Mouse (Mus musculus) CH12.LX (cell line): Measurements from ENCODE around the gene Gm10428. TPM values are rescaled to one million over a fixed set of nuclear protein-coding genes. Genes with fewer than 3 reads are reported as not detected.

Source experiments
- DNase-seq: peaks from one replicate; pipeline ENCODE4 v3.0.0-alpha.2; 2013; ENCODE audit errors: extremely low read depth
- H3K27ac ChIP-seq: 2 replicates; pipeline ENCODE4 v1.5.1; 2012; ENCODE audit warnings: low read depth, mild to moderate bottlenecking, control low read depth, moderate library complexity; ENCODE audit not compliant: insufficient read depth
- H3K27me3 ChIP-seq: replicated peaks from 2 replicates; pipeline ENCODE3; 2012; ENCODE audit warnings: inconsistent platforms
- H3K36me3 ChIP-seq, 2 experiments: replicated peaks in 1 of 2; 2 replicates each; pipeline versions ENCODE3 to v1.6.1; 2012; ENCODE audit warnings: inconsistent platforms in 1 of 2, low read length in 1 of 2, mild to moderate bottlenecking in 1 of 2, mixed read lengths in 1 of 2, moderate library complexity in 1 of 2; ENCODE audit not compliant: control insufficient read depth in 1 of 2, insufficient read depth in 1 of 2
- H3K4me1 ChIP-seq, 2 experiments: 2 replicates each; pipeline ENCODE4 v1.6.1; 2012; ENCODE audit warnings: inconsistent platforms in 1 of 2, moderate library complexity in 1 of 2; ENCODE audit not compliant: insufficient read depth in 2 of 2, control insufficient read depth in 1 of 2
- H3K4me2 ChIP-seq: 2 replicates; pipeline ENCODE4 v1.6.1; 2012; ENCODE audit warnings: low read depth, mild to moderate bottlenecking, control low read depth; ENCODE audit not compliant: poor library complexity, insufficient read depth, severe bottlenecking
- H3K4me3 ChIP-seq, 3 experiments: fragments of 150-350 bp in 1 of 3; sonication (generic) in 1 of 3; replicated peaks in 1 of 3; 2 replicates each; pipeline versions ENCODE3 to v1.5.1; 2011 to 2012; ENCODE audit warnings: low read depth in 2 of 3, low read length in 2 of 3, mild to moderate bottlenecking in 2 of 3, moderate library complexity in 2 of 3, control low read depth in 1 of 3, improper control_type of control experiment in 1 of 3, inconsistent platforms in 1 of 3, mixed read lengths in 1 of 3; ENCODE audit not compliant: poor library complexity in 1 of 3
- H3K79me2 ChIP-seq: replicated peaks from 2 replicates; pipeline ENCODE4 v1.6.1; 2012; ENCODE audit warnings: mild to moderate bottlenecking, moderate library complexity; ENCODE audit not compliant: control insufficient read depth, poor library complexity, insufficient read depth, severe bottlenecking; ENCODE audit errors: extremely low read depth
- H3K9ac ChIP-seq: 2 replicates; pipeline ENCODE4 v1.6.1; 2012; ENCODE audit warnings: low read depth, mild to moderate bottlenecking, control low read depth, moderate library complexity; ENCODE audit not compliant: insufficient read depth
- H3K9me3 ChIP-seq: replicated peaks from 2 replicates; pipeline ENCODE3; 2012; ENCODE audit warnings: low read length, inconsistent platforms, mixed read lengths
- CTCF ChIP-seq, 2 experiments: IDR thresholded peaks in 1 of 2; conservative IDR thresholded peaks in 1 of 2; 2 replicates each; pipeline ENCODE4 v1.5.1; 2011 to 2012; ENCODE audit warnings: low read depth in 2 of 2, low read length in 2 of 2, improper control_type of control experiment in 1 of 2, inconsistent platforms in 1 of 2, mild to moderate bottlenecking in 1 of 2, moderate library complexity in 1 of 2
- ELF1 ChIP-seq: IDR thresholded peaks from 2 replicates; pipeline ENCODE4 v1.6.1; 2014; ENCODE audit warnings: low read depth, mild to moderate bottlenecking, inconsistent platforms, low read length, improper control_type of control experiment
- EP300 ChIP-seq: IDR thresholded peaks from 2 replicates; pipeline ENCODE4 v1.6.1; 2011; ENCODE audit warnings: low read length, improper control_type of control experiment
- MAX ChIP-seq: IDR thresholded peaks from 2 replicates; pipeline ENCODE4 v1.6.1; 2011; ENCODE audit warnings: low read length, improper control_type of control experiment
- MAZ ChIP-seq: IDR thresholded peaks from 2 replicates; pipeline ENCODE4 v1.6.1; 2012; ENCODE audit warnings: low read depth, mild to moderate bottlenecking, inconsistent platforms, low read length, improper control_type of control experiment, moderate library complexity
- MEF2A ChIP-seq: IDR thresholded peaks from 2 replicates; pipeline ENCODE4 v1.6.1; 2014; ENCODE audit warnings: low read depth, mild to moderate bottlenecking, inconsistent platforms, low read length, improper control_type of control experiment, borderline replicate concordance
- NELFE ChIP-seq: IDR thresholded peaks from 2 replicates; pipeline ENCODE4 v1.6.1; 2011; ENCODE audit warnings: low read depth, low read length, improper control_type of control experiment
- POLR2AphosphoS2 ChIP-seq: IDR thresholded peaks from 2 replicates; pipeline ENCODE4 v1.6.1; 2011; ENCODE audit warnings: low read depth, low read length, improper control_type of control experiment
- RCOR1 ChIP-seq: conservative IDR thresholded peaks from 2 replicates; pipeline ENCODE4 v1.6.1; 2012; ENCODE audit warnings: low read depth, mild to moderate bottlenecking, inconsistent platforms, low read length, improper control_type of control experiment
- SMC3 ChIP-seq: IDR thresholded peaks from 2 replicates; pipeline ENCODE4 v1.6.1; 2011; ENCODE audit warnings: low read depth, low read length, improper control_type of control experiment
- TBP ChIP-seq: conservative IDR thresholded peaks from 2 replicates; pipeline ENCODE4 v1.6.1; 2011; ENCODE audit warnings: low read depth, low read length, improper control_type of control experiment
- UBTF ChIP-seq: IDR thresholded peaks from 2 replicates; pipeline ENCODE4 v1.6.1; 2012; ENCODE audit warnings: low read depth, mild to moderate bottlenecking, inconsistent platforms, low read length, improper control_type of control experiment, moderate library complexity
- USF1 ChIP-seq: IDR thresholded peaks from 2 replicates; pipeline ENCODE4 v1.6.1; 2014; ENCODE audit warnings: low read depth, mild to moderate bottlenecking, inconsistent platforms, low read length, improper control_type of control experiment
- USF2 ChIP-seq: conservative IDR thresholded peaks from 2 replicates; pipeline ENCODE4 v1.6.1; 2011; ENCODE audit warnings: low read depth, low read length, improper control_type of control experiment
- ZC3H11A ChIP-seq: IDR thresholded peaks from 2 replicates; pipeline ENCODE4 v1.6.1; 2012; ENCODE audit warnings: low read depth, mild to moderate bottlenecking, inconsistent platforms, low read length, improper control_type of control experiment
- ZMIZ1 ChIP-seq: IDR thresholded peaks from 2 replicates; pipeline ENCODE4 v1.6.1; 2012; ENCODE audit warnings: low read depth, mild to moderate bottlenecking, inconsistent platforms, low read length, improper control_type of control experiment
- ZNF384 ChIP-seq: IDR thresholded peaks from 2 replicates; pipeline ENCODE4 v1.6.1; 2012; ENCODE audit warnings: low read depth, low read length, improper control_type of control experiment, inconsistent platforms
- dilution Hi-C: fragments of 300-500 bp; cut with MboI; formaldehyde crosslinking; loops from 2 replicates; pipeline ENCODE4 v1.14.3; 2020; ENCODE audit warnings: low sequenced_read_pairs; ENCODE audit not compliant: extremely low pct_unique_long_range_greater_than_20kb, extremely low pct_ligation_motif_present
- in situ Hi-C: fragments of 300-500 bp; cut with MboI; formaldehyde crosslinking; loops from 3 replicates; pipeline ENCODE4 v1.14.3; 2019; ENCODE audit warnings: low sequenced_read_pairs, low pct_ligation_motif_present, low pct_unique_long_range_greater_than_20kb, mixed read lengths
- polyA plus RNA-seq: library from polyadenylated mRNA; unstranded; fragments of >175 nt; gene quantifications from 2 replicates; pipeline ENCODE4 v1.2.1, GENCODE M21; 2012; ENCODE audit warnings: low read depth; ENCODE audit not compliant: insufficient read length
- total RNA-seq, 2 experiments: library from RNA; depleted of rRNA; stranded (reverse); fragments of 300-350 nt in 1 of 2; fragments of >200 nt in 1 of 2; gene quantifications; 2 replicates each; pipeline ENCODE4 v1.2.3; 2012 to 2014

Gm10428 gene
- total and polyA plus RNA-seq, 3 experiments = not detected

- Histone ChIP-seq H3K79me2 (no peaks in the 10 kb centered on the region), H3K4me1 (peaks cover 3 to 14% of the 10 kb centered on the region in 2 experiments; a peak in 3 of 4 replicates), H3K4me3 (no peak overlapping the region), H3K9me3 (peaks cover 3% of the 10 kb centered on the region), H3K4me2 (no peak overlapping the region), H3K27me3 (peaks cover 19% of the 10 kb centered on the region), H3K36me3 (no peaks in the 10 kb centered on the region), H3K27ac (no peak overlapping the region), H3K9ac (no peak overlapping the region)
- DNase-seq = no peak
- in situ Hi-C loops = no loop called here
- dilution Hi-C loops = no loop called here
- no peak for TF ChIP-seq ZMIZ1
- no peak for TF ChIP-seq EP300
- TF ChIP-seq UBTF = no peak
- TF ChIP-seq TBP = no peak
- no peak for TF ChIP-seq USF1
- no peak for TF ChIP-seq POLR2AphosphoS2
- TF ChIP-seq MAX = no peak
- no peak for TF ChIP-seq CTCF (conservative IDR thresholded peaks at IDR 0.05 in 1 of 2, IDR thresholded peaks at IDR 0.05 in 1 of 2; ENCODE audit: low read depth in 2 of 2, low read length in 2 of 2)
- TF ChIP-seq ZNF384 = no peak
- no peak for TF ChIP-seq ELF1
- no peak for TF ChIP-seq NELFE
- no peak for TF ChIP-seq MAZ
- TF ChIP-seq RCOR1 = no peak
- TF ChIP-seq USF2 = no peak
- TF ChIP-seq SMC3 = no peak
- TF ChIP-seq MEF2A = no peak
Observed at GRCm38 (mm10) chr11:62760755-62761457, 8.0 kb downstream of the Gm10428 start.

- no peak overlapping the region for H3K27ac ChIP-seq
- H3K36me3 ChIP-seq = no peaks in the 10 kb centered on the region
- H3K4me3 ChIP-seq = no peak overlapping the region
- peaks cover 33% of the 10 kb centered on the region for H3K9me3 ChIP-seq
- dilution Hi-C loops = no loop called here
- no peak overlapping the region for H3K9ac ChIP-seq
- no peak for DNase-seq
- H3K79me2 ChIP-seq = no peaks in the 10 kb centered on the region
- no peak for TF ChIP-seq ZC3H11A
- H3K27me3 ChIP-seq = no peaks in the 10 kb centered on the region
- in situ Hi-C loops = no loop called here
- no peak overlapping the region for H3K4me2 ChIP-seq
- no peaks in the 10 kb centered on the region for H3K4me1 ChIP-seq
Observed at GRCm38 (mm10) chr11:62776510-62776909, 23.6 kb downstream of the Gm10428 start.
